Mouse (Mus musculus) forebrain, embryonic 14.5 days (tissue): Measurements from ENCODE around the gene Arhgap4. TPM values are rescaled to one million over a fixed set of nuclear protein-coding genes. Genes with fewer than 3 reads are reported as not detected.

Experiments used
- ATAC-seq: fragments of 200-750 bp; cut with Nextera tagmentation; 2 replicates; pipeline ENCODE4 v1.8.0; 2017; ENCODE audit warnings: mild to moderate bottlenecking, moderate library complexity
- DNase-seq: peaks from one replicate; pipeline ENCODE4 v3.0.0-alpha.2; 2015; ENCODE audit warnings: low spot score
- H3K27ac ChIP-seq: fragments of 300-500 bp; sonication (generic); 2 replicates; pipeline ENCODE4 v1.5.1; 2014; ENCODE audit warnings: low read depth, mild to moderate bottlenecking, control low read depth, low read length, moderate library complexity
- H3K27me3 ChIP-seq: fragments of 300-500 bp; sonication (generic); replicated peaks from 2 replicates; pipeline ENCODE4 v1.6.1; 2014; ENCODE audit warnings: low read length, control low read depth, mixed read lengths; ENCODE audit not compliant: control insufficient read depth, insufficient read depth
- H3K36me3 ChIP-seq: fragments of 300-500 bp; sonication (generic); 2 replicates; pipeline ENCODE4 v1.6.1; 2014; ENCODE audit warnings: low read length, control low read depth; ENCODE audit not compliant: control insufficient read depth, insufficient read depth
- H3K4me1 ChIP-seq: fragments of 300-500 bp; sonication (generic); 2 replicates; pipeline ENCODE4 v1.6.1; 2014; ENCODE audit warnings: antibody characterized with exemption, low read length, control low read depth; ENCODE audit not compliant: control insufficient read depth, insufficient read depth
- H3K4me2 ChIP-seq: fragments of 300-500 bp; sonication (generic); 2 replicates; pipeline ENCODE4 v1.6.1; 2014; ENCODE audit warnings: mild to moderate bottlenecking, control low read depth, low read length
- H3K4me3 ChIP-seq: fragments of 300-500 bp; sonication (generic); 2 replicates; pipeline ENCODE4 v1.5.1; 2014; ENCODE audit warnings: low read depth, low read length, control low read depth
- H3K9ac ChIP-seq: fragments of 300-500 bp; sonication (generic); 2 replicates; pipeline ENCODE4 v1.6.1; 2014; ENCODE audit warnings: mild to moderate bottlenecking, low read length, control low read depth, moderate library complexity
- H3K9me3 ChIP-seq: fragments of 300-500 bp; sonication (generic); replicated peaks from 2 replicates; pipeline ENCODE4 v1.6.1; 2016; ENCODE audit warnings: low read length, control low read depth, mixed read lengths; ENCODE audit not compliant: control insufficient read depth
- WGBS: fragments of 180-500 bp; shearing (Covaris S2); extraction: QIAGEN DNeasy Blood & Tissue Kit; methylation state at CpG from one replicate; pipeline ENCODE4 v1.1.7; 2014; 5-methylcytosine and 5-hydroxymethylcytosine counted together
- polyA plus RNA-seq: library from polyadenylated mRNA; unstranded; fragments of >200 nt; fragmentation: Nextera tagmentation; extraction: Ambion mirVana; gene quantifications from 2 replicates; pipeline ENCODE4 v1.2.1, GENCODE M21; 2014

Arhgap4 gene
- polyA plus RNA-seq, 1 experiment from 2014 or later, result 1.3 TPM

DNA sequence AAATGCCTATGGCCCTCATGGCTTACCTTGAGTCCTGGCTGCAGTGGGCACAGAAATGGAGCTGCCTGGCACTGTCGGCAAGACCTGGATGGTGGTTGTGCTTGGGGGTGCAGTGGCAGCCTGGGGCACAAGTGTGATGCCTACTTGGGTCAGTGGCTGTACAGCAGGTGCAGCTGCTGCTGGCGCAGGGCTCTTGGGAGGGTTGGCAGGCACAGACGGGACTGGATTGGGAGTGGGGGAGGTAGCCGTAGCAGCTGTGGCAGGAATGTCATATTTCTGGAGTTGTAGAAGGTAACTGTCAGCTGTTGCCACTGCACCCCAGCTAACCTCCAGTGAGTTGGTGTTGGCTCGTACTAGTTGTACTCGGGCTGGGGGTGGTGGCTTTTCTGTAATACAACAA, 33.3 kb upstream of the Arhgap4 start:
- no peak overlapping the region for H3K27ac ChIP-seq
- DNase-seq (no peak), ATAC-seq (no peak)
- H3K36me3 ChIP-seq, result peaks cover 91% of the 10 kb centered on the region
- no peaks in the 10 kb centered on the region for H3K4me1 ChIP-seq
- 94% methylated on average over 6 of the region's 6 CpGs for WGBS
- H3K9ac ChIP-seq, result no peak overlapping the region
- no peak overlapping the region for H3K4me3 ChIP-seq
- no peak overlapping the region for H3K4me2 ChIP-seq
- no peaks in the 10 kb centered on the region for H3K9me3 ChIP-seq
- no peaks in the 10 kb centered on the region for H3K27me3 ChIP-seq

- Histone ChIP-seq H3K4me3 (no peak overlapping the region), H3K36me3 (peaks cover 95% of the 10 kb centered on the region), H3K27me3 (no peaks in the 10 kb centered on the region), H3K9me3 (no peaks in the 10 kb centered on the region), H3K9ac (no peak overlapping the region), H3K27ac (no peak overlapping the region), H3K4me2 (no peak overlapping the region), H3K4me1 (no peaks in the 10 kb centered on the region)
- WGBS, result 82% methylated on average over 5 of the region's 5 CpGs
- ATAC-seq (no peak), DNase-seq (no peak)
Observed at GRCm38 (mm10) chrX:73952603-73953002, 30.9 kb upstream of the Arhgap4 start.

GRCm38 (mm10) chrX:73949341-73949740, 27.7 kb upstream of the Arhgap4 start:
- H3K9ac ChIP-seq, result no peak overlapping the region
- H3K27me3 ChIP-seq, result no peaks in the 10 kb centered on the region
- no peak overlapping the region for H3K27ac ChIP-seq
- H3K4me1 ChIP-seq, result no peaks in the 10 kb centered on the region
- DNase-seq (no peak), ATAC-seq (no peak)
- H3K4me2 ChIP-seq, result no peak overlapping the region
- H3K36me3 ChIP-seq, result peaks cover 94% of the 10 kb centered on the region
- no peaks in the 10 kb centered on the region for H3K9me3 ChIP-seq
- 91% methylated on average over 10 of the region's 10 CpGs for WGBS
- no peak overlapping the region for H3K4me3 ChIP-seq

DNA sequence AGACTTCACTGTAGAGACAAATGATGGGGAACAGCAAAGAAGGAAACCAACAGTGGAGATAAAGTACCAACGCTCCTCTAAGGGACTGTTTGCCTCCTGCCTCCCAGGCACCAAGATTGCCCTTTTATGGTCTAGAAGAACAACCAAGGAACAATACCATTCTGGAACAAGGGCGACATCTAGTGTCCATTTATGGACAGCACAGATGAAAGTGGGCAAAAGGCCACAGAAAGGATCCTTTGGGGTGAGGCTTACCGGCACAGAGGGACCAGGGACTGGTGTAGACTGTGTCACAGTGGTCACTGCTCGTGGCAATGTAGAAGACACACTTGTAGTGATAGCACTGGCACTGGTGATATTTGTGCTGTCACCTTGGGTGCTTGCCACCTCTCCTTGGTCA, 27.0 kb upstream of the Arhgap4 start:
- Histone ChIP-seq H3K4me1 (no peaks in the 10 kb centered on the region), H3K4me3 (no peak overlapping the region), H3K27ac (no peak overlapping the region), H3K27me3 (no peaks in the 10 kb centered on the region), H3K36me3 (peaks cover 95% of the 10 kb centered on the region), H3K4me2 (no peak overlapping the region), H3K9me3 (no peaks in the 10 kb centered on the region), H3K9ac (no peak overlapping the region)
- ATAC-seq (0 out of 2 replicates have a peak, but pooled peaks have one; percentile 40), DNase-seq (peak; percentile 75)
- 32% methylated on average over 4 of the region's 4 CpGs for WGBS

- Histone ChIP-seq H3K36me3 (peaks cover 90% of the 10 kb centered on the region), H3K4me1 (no peaks in the 10 kb centered on the region), H3K27me3 (no peaks in the 10 kb centered on the region), H3K9me3 (no peaks in the 10 kb centered on the region), H3K4me3 (no peak overlapping the region), H3K27ac (no peak overlapping the region), H3K9ac (no peak overlapping the region), H3K4me2 (no peak overlapping the region)
- no peak for DNase-seq
- 83% methylated on average over 6 of the region's 6 CpGs for WGBS
- ATAC-seq, result no peak
Observed at GRCm38 (mm10) chrX:73946896-73947295, 25.2 kb upstream of the Arhgap4 start.

DNA sequence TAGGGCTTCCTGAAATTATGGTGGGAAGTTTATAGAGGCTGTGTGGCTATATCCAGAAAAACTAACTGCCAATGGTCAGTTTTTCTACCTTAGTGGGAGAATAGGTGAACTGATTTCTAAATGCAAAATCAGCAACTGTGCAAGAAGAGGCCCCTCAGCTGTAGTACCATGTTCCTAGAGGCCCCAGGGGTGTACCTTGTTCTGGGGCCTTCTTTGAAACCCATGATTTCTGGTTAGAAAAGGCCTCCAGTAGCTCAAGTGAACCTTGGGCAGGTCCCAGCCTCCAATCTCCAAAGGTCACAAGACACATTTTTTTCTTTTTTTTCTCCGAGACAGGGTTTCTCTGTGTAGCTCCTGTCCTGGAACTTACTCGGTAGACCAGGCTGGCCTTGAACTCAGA, 20.6 kb upstream of the Arhgap4 start:
- Histone ChIP-seq H3K27ac (no peak overlapping the region), H3K9me3 (no peaks in the 10 kb centered on the region), H3K4me2 (no peak overlapping the region), H3K4me1 (no peaks in the 10 kb centered on the region), H3K9ac (no peak overlapping the region), H3K4me3 (no peak overlapping the region), H3K36me3 (peaks cover 56% of the 10 kb centered on the region), H3K27me3 (no peaks in the 10 kb centered on the region)
- no peak for ATAC-seq
- WGBS, result 89% methylated on average over 2 of the region's 2 CpGs
- no peak for DNase-seq

GRCm38 (mm10) chrX:73941860-73942259, 20.2 kb upstream of the Arhgap4 start:
- H3K27me3 ChIP-seq, result no peaks in the 10 kb centered on the region
- ATAC-seq (no peak), DNase-seq (no peak)
- no peaks in the 10 kb centered on the region for H3K4me1 ChIP-seq
- 80% methylated on average over 2 of the region's 2 CpGs for WGBS
- no peak overlapping the region for H3K4me2 ChIP-seq
- no peak overlapping the region for H3K27ac ChIP-seq
- no peaks in the 10 kb centered on the region for H3K9me3 ChIP-seq
- no peak overlapping the region for H3K4me3 ChIP-seq
- no peak overlapping the region for H3K9ac ChIP-seq
- H3K36me3 ChIP-seq, result peaks cover 52% of the 10 kb centered on the region

DNA sequence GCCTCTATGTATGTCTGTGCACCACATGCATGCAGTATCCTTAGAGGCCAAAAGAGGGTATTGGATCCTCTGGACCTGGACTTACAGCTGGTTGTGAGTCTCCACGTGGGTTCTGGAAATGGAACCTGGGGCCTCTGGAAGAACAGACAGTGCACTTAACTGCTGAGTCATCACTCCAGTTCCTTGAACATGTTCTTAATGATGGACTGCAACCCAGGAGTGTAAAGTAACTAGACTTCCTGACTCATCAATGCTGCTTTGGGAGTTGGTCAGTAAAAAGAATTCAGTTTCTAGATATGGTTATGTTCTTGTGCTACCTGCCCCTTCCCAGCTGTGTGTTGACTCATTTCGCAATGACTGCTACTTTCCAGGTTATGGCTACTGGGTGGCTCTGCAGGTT, 10.2 kb upstream of the Arhgap4 start:
- DNase-seq, result no peak
- no peak overlapping the region for H3K4me2 ChIP-seq
- ATAC-seq, result no peak
- WGBS, result 81% methylated on average over 2 of the region's 2 CpGs
- no peaks in the 10 kb centered on the region for H3K27me3 ChIP-seq
- no peaks in the 10 kb centered on the region for H3K9me3 ChIP-seq
- no peaks in the 10 kb centered on the region for H3K36me3 ChIP-seq
- no peaks in the 10 kb centered on the region for H3K4me1 ChIP-seq
- no peak overlapping the region for H3K9ac ChIP-seq
- no peak overlapping the region for H3K27ac ChIP-seq
- no peak overlapping the region for H3K4me3 ChIP-seq

- 60% methylated on average over 17 of the region's 17 CpGs for WGBS
- Histone ChIP-seq H3K4me3 (no peak within 1 kb of the TSS), H3K9me3 (no peaks in the 10 kb centered on the region), H3K36me3 (no peaks in the 10 kb centered on the region), H3K27ac (no peak within 1 kb of the TSS), H3K4me2 (no peak within 1 kb of the TSS), H3K4me1 (no peaks in the 10 kb centered on the region), H3K27me3 (no peaks in the 10 kb centered on the region), H3K9ac (no peak within 1 kb of the TSS)
- ATAC-seq (peak; percentile 58; the same call in 1 of the 2 replicates), DNase-seq (peak; percentile 7)
Observed at GRCm38 (mm10) chrX:73930402-73931062, 8.9 kb upstream of the Arhgap4 start, which contains the start of gene Renbp. Renbp (minus strand) TSS chrX:73930850.
